Mouse (Mus musculus) G1E-ER4 (cell line): Measurements from ENCODE around the gene Foxg1. TPM values are rescaled to one million over a fixed set of nuclear protein-coding genes. Genes with fewer than 3 reads are reported as not detected.

Experiments
- GATA1 ChIP-seq: IDR thresholded peaks from one replicate; pipeline ENCODE4 v1.8.0; 2012; ENCODE audit warnings: low read length, inconsistent platforms
- polyA plus RNA-seq: library from polyadenylated mRNA; stranded (reverse); fragments of >175 nt; gene quantifications from 2 replicates; pipeline ENCODE4 v1.2.3, GENCODE M21; 2012

Gene Foxg1
- not detected in 2 replicates for polyA plus RNA-seq

- no peak for TF ChIP-seq GATA1
Observed at GRCm38 (mm10) chr12:49382565-49383520, at the start of gene Foxg1. TSS of gene Foxg1 (plus strand) at chr12:49382660.

GRCm38 (mm10) chr12:49349697-49350096, 32.8 kb upstream of the Foxg1 start:
- no peak for TF ChIP-seq GATA1

- TF ChIP-seq GATA1: no peak
Observed at GRCm38 (mm10) chr12:49368931-49369330, 13.5 kb upstream of the Foxg1 start.

- no peak for TF ChIP-seq GATA1
Observed at GRCm38 (mm10) chr12:49372170-49372569, 10.3 kb upstream of the Foxg1 start.

GRCm38 (mm10) chr12:49373176-49373575, 9.3 kb upstream of the Foxg1 start:
- TF ChIP-seq GATA1: no peak

GRCm38 (mm10) chr12:49373821-49374605, 8.4 kb upstream of the Foxg1 start:
- TF ChIP-seq GATA1: no peak

GRCm38 (mm10) chr12:49374606-49374995, 7.9 kb upstream of the Foxg1 start:
- no peak for TF ChIP-seq GATA1

- TF ChIP-seq GATA1: no peak
Observed at GRCm38 (mm10) chr12:49375427-49376317, 6.8 kb upstream of the Foxg1 start.

GRCm38 (mm10) chr12:49376318-49376992, 6.0 kb upstream of the Foxg1 start:
- TF ChIP-seq GATA1: no peak

- no peak for TF ChIP-seq GATA1
Observed at GRCm38 (mm10) chr12:49377281-49377970, 5.0 kb upstream of the Foxg1 start.

GRCm38 (mm10) chr12:49378920-49379319, 3.5 kb upstream of the Foxg1 start:
- no peak for TF ChIP-seq GATA1

- no peak for TF ChIP-seq GATA1
Observed at GRCm38 (mm10) chr12:49379446-49379845, 3.0 kb upstream of the Foxg1 start.

- no peak for TF ChIP-seq GATA1
Observed at GRCm38 (mm10) chr12:49380442-49380841, 2.0 kb upstream of the Foxg1 start.

GRCm38 (mm10) chr12:49381031-49381525, 1.4 kb upstream of the Foxg1 start:
- no peak for TF ChIP-seq GATA1
